Mouse (Mus musculus) cerebellum, adult 2 months (tissue): ENCODE measurements around the gene Efna2. TPM values are rescaled to one million over a fixed set of nuclear protein-coding genes. Genes with fewer than 3 reads are reported as not detected.

Source experiments
- DNase-seq, 2 experiments: peaks; one replicate each; pipeline ENCODE4 v3.0.0; 2021
- H3K27ac ChIP-seq: fragments of 200-500 bp; 2 replicates; pipeline ENCODE4 v1.5.1; 2012; ENCODE audit warnings: low read length, control low read depth, inconsistent platforms; ENCODE audit not compliant: insufficient read depth
- H3K27me3 ChIP-seq: fragments of 200-500 bp; 2 replicates; pipeline ENCODE4 v1.6.1; 2012; ENCODE audit warnings: inconsistent platforms, mild to moderate bottlenecking, low read length, moderate library complexity; ENCODE audit not compliant: control insufficient read depth, insufficient read depth
- H3K4me1 ChIP-seq: fragments of 200-500 bp; 2 replicates; pipeline ENCODE4 v1.6.1; 2011; ENCODE audit warnings: low read length; ENCODE audit not compliant: control insufficient read depth, insufficient read depth
- H3K4me3 ChIP-seq: fragments of 200-500 bp; replicated peaks from 2 replicates; pipeline ENCODE3; 2011; ENCODE audit warnings: mild to moderate bottlenecking, low read depth, low read length, control low read depth; ENCODE audit not compliant: insufficient read depth
- CTCF ChIP-seq: fragments of 200-500 bp; IDR thresholded peaks from 2 replicates; pipeline ENCODE4 v1.5.1; 2011; ENCODE audit warnings: low read depth, mild to moderate bottlenecking, control low read depth, low read length, moderate library complexity, borderline replicate concordance; ENCODE audit not compliant: insufficient read depth
- POLR2A ChIP-seq: fragments of 200-500 bp; IDR thresholded peaks from 2 replicates; pipeline ENCODE4 v1.6.1; 2011; ENCODE audit warnings: low read length, control low read depth, borderline replicate concordance; ENCODE audit not compliant: insufficient read depth
- WGBS: fragments of 180-500 bp; shearing (Covaris S2); methylation state at CpG from one replicate; pipeline ENCODE4 v1.1.7; 2018; 5-methylcytosine and 5-hydroxymethylcytosine counted together
- polyA plus RNA-seq: library from polyadenylated mRNA; depleted of rRNA; stranded (reverse); fragments of >200 nt; gene quantifications from 2 replicates; pipeline ENCODE4 v1.2.3, GENCODE M21; 2012

Gene Efna2
- polyA plus RNA-seq, 1 experiment = 10.2 TPM

GRCm38 (mm10) chr10:80149291-80150225, 29.7 kb upstream of the Efna2 start:
- TF ChIP-seq POLR2A (peak; percentile 12; the same call in 1 of the 2 replicates), CTCF (no peak)
- Histone ChIP-seq H3K27me3 (no peaks in the 10 kb centered on the region), H3K4me3 (peak overlapping the region; percentile 80), H3K4me1 (peaks cover 45% of the 10 kb centered on the region), H3K27ac (peak overlapping the region; percentile 93)
- DNase-seq = peak; percentile 96 to 99
- WGBS = under 1% methylated on average over 86 of the region's 88 CpGs

GRCm38 (mm10) chr10:80150226-80151210, 28.8 kb upstream of the Efna2 start:
- peak; percentile 66 to 76 for DNase-seq
- H3K27ac ChIP-seq = peak overlapping the region; percentile 68
- no peaks in the 10 kb centered on the region for H3K27me3 ChIP-seq
- WGBS = under 1% methylated on average over 70 of the region's 71 CpGs
- peak; percentile 23; the same call in 1 of the 2 replicates for TF ChIP-seq POLR2A
- TF ChIP-seq CTCF = no peak
- peak overlapping the region; percentile 80 for H3K4me3 ChIP-seq
- H3K4me1 ChIP-seq = peaks cover 38% of the 10 kb centered on the region

GRCm38 (mm10) chr10:80151211-80152034, 27.9 kb upstream of the Efna2 start:
- peaks cover 31% of the 10 kb centered on the region for H3K4me1 ChIP-seq
- H3K27ac ChIP-seq = peak overlapping the region; percentile 68
- 7% methylated on average over 26 of the region's 26 CpGs for WGBS
- peak in 1 of 2 experiments; percentile 61 for DNase-seq
- no peaks in the 10 kb centered on the region for H3K27me3 ChIP-seq
- peak overlapping the region; percentile 80 for H3K4me3 ChIP-seq
- TF ChIP-seq POLR2A = no peak
- no peak for TF ChIP-seq CTCF

GRCm38 (mm10) chr10:80152071-80152872, 27.0 kb upstream of the Efna2 start:
- Histone ChIP-seq H3K4me3 (no peak overlapping the region), H3K27ac (peak overlapping the region; percentile 68), H3K27me3 (no peaks in the 10 kb centered on the region), H3K4me1 (peaks cover 22% of the 10 kb centered on the region)
- TF ChIP-seq CTCF = no peak
- no peak for TF ChIP-seq POLR2A
- peak in 1 of 2 experiments; percentile 53 for DNase-seq
- 15% methylated on average over 15 of the region's 15 CpGs for WGBS

GRCm38 (mm10) chr10:80152873-80153260, 26.4 kb upstream of the Efna2 start:
- Histone ChIP-seq H3K27me3 (no peaks in the 10 kb centered on the region), H3K4me3 (no peak overlapping the region), H3K4me1 (peaks cover 19% of the 10 kb centered on the region), H3K27ac (peak overlapping the region; percentile 22; the same call in 1 of the 2 replicates)
- 29% methylated on average over 3 of the region's 3 CpGs for WGBS
- DNase-seq = no peak
- TF ChIP-seq POLR2A (no peak), CTCF (no peak)

GRCm38 (mm10) chr10:80153713-80154112, 25.6 kb upstream of the Efna2 start:
- H3K27me3 ChIP-seq = no peaks in the 10 kb centered on the region
- DNase-seq = no peak
- no peak overlapping the region for H3K4me3 ChIP-seq
- no peak overlapping the region for H3K27ac ChIP-seq
- TF ChIP-seq POLR2A (no peak), CTCF (no peak)
- WGBS = 73% methylated on average over 19 of the region's 19 CpGs
- H3K4me1 ChIP-seq = peaks cover 19% of the 10 kb centered on the region
